Mouse (Mus musculus): ENCODE results near the gene Serpina9.

DNA sequence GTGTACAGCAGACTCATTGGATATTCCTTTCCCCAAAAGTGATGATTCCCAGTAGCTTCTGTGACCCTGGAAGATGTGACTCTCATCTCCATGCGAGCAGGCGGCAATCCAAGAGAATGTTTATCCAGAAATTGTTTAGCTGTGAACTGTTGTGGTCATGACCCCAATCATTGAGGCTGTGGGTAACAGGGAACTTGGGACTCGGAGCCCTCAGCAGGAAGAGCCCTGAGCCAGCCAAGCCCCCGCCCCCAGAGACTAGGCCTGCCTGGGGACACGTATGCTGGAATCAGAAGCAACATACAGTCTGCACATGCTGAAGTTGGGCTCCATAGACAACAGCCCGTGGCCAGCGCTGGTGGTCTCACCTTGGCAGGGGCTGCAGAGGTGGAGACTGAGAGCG, 32.2 kb upstream of the Serpina9 start:
- TF ChIP-seq CTCF (IDR thresholded peaks at IDR 0.05; ENCODE audit: extremely low read depth, insufficient read depth, low read length) (no peak), POLR2A (IDR thresholded peaks at IDR 0.05; ENCODE audit: extremely low read depth, insufficient read depth, low read length) (no peak)
